Mouse (Mus musculus) olfactory bulb, adult 2 months (tissue): Measurements from ENCODE around the gene Hk2.

Experiments used
- CTCF ChIP-seq: fragments of 200-500 bp; IDR thresholded peaks from 2 replicates; pipeline ENCODE4 v1.5.1; 2012; ENCODE audit warnings: low read depth, mild to moderate bottlenecking, low read length, moderate library complexity; ENCODE audit not compliant: insufficient read depth
- POLR2A ChIP-seq: fragments of 200-500 bp; IDR thresholded peaks from 2 replicates; pipeline ENCODE4 v1.6.1; 2012; ENCODE audit warnings: mild to moderate bottlenecking, low read depth, low read length, moderate library complexity; ENCODE audit not compliant: insufficient read depth

GRCm38 (mm10) chr6:82780802-82781393 is 6.6 kb upstream of the Hk2 start:
- no peak for TF ChIP-seq CTCF
- TF ChIP-seq POLR2A, result no peak
